Mouse (Mus musculus): ENCODE measurements around the gene Emx1. TPM values are rescaled to one million over a fixed set of nuclear protein-coding genes. Genes with fewer than 3 reads are reported as not detected.

Gene Emx1
- total RNA-seq, 2 experiments from 2014 or later, result not detected

- no peak for DNase-seq (ENCODE audit: low spot score)
Observed at GRCm38 (mm10) chr6:85189361-85189760, 2.1 kb downstream of the Emx1 start.

- no peak for DNase-seq (ENCODE audit: low spot score)
Observed at GRCm38 (mm10) chr6:85189911-85190591, 2.8 kb downstream of the Emx1 start.

- DNase-seq (ENCODE audit: low spot score), result no peak
Observed at GRCm38 (mm10) chr6:85190671-85191070, 3.4 kb downstream of the Emx1 start.

- DNase-seq (ENCODE audit: low spot score), result no peak
Observed at GRCm38 (mm10) chr6:85191751-85192440, 4.7 kb downstream of the Emx1 start.

GRCm38 (mm10) chr6:85193381-85194318 lies 6.4 kb downstream of the Emx1 start:
- no peak for DNase-seq (ENCODE audit: low spot score)

- no peak for DNase-seq (ENCODE audit: low spot score)
Observed at GRCm38 (mm10) chr6:85197951-85198350, 10.7 kb downstream of the Emx1 start.

GRCm38 (mm10) chr6:85206182-85206938 lies 19.1 kb downstream of the Emx1 start:
- DNase-seq (ENCODE audit: low spot score), result no peak

- DNase-seq (ENCODE audit: low spot score), result no peak
Observed at GRCm38 (mm10) chr6:85206939-85207285, 19.7 kb downstream of the Emx1 start.

- no peak for DNase-seq (ENCODE audit: low spot score)
Observed at GRCm38 (mm10) chr6:85207345-85207744, 20.1 kb downstream of the Emx1 start.

GRCm38 (mm10) chr6:85209226-85209967 lies 22.2 kb downstream of the Emx1 start:
- DNase-seq (ENCODE audit: low spot score), result no peak

- DNase-seq (ENCODE audit: low spot score), result no peak
Observed at GRCm38 (mm10) chr6:85210686-85211085, 23.4 kb downstream of the Emx1 start.

- DNase-seq (ENCODE audit: low spot score), result no peak
Observed at GRCm38 (mm10) chr6:85218251-85218650, 31.0 kb downstream of the Emx1 start.

GRCm38 (mm10) chr6:85218684-85219445 lies 31.6 kb downstream of the Emx1 start:
- no peak for DNase-seq (ENCODE audit: low spot score)

GRCm38 (mm10) chr6:85219706-85220105 lies 32.5 kb downstream of the Emx1 start:
- no peak for DNase-seq (ENCODE audit: low spot score)

GRCm38 (mm10) chr6:85220917-85221316 lies 33.7 kb downstream of the Emx1 start:
- no peak for DNase-seq (ENCODE audit: low spot score)

GRCm38 (mm10) chr6:85222551-85222950 lies 35.3 kb downstream of the Emx1 start:
- DNase-seq (ENCODE audit: low spot score), result no peak

- no peak for DNase-seq (ENCODE audit: low spot score)
Observed at GRCm38 (mm10) chr6:85223498-85224150, 36.4 kb downstream of the Emx1 start.

GRCm38 (mm10) chr6:85224442-85224891 lies 37.2 kb downstream of the Emx1 start:
- peak; percentile 29 for DNase-seq (ENCODE audit: low spot score)

- DNase-seq (ENCODE audit: low spot score), result no peak
Observed at GRCm38 (mm10) chr6:85226570-85226969, 39.3 kb downstream of the Emx1 start.
